Mouse (Mus musculus): ENCODE results near the gene Rfx8.

DNA sequence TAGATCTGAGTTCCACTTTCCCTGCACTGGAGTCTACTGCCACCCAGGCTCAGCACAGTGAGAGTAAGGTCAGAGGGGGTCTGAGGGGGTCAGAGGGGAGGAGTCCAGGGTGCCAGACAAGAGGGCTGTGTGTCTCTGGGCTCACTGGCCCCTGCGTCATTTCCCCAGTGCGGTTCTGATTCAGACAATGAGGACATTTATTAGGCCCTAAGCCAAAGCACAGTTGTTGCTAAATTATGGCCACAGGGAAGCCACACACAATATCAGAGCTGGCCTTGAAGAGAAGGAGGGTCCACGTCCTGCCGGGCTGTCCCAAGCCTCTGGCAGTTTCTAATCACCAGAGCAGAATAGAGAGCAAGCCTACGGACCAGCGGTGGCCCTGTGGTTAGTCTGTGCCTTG lies 22.3 kb downstream of the Rfx8 start:
- TF ChIP-seq MYC (IDR thresholded peaks at IDR 0.05; ENCODE audit: low read depth, low read length) (no peak), TCF12 (IDR thresholded peaks at IDR 0.05; ENCODE audit: low read depth, low read length) (no peak), CTCF (conservative IDR thresholded peaks at IDR 0.05 in 1 of 2, IDR thresholded peaks at IDR 0.05 in 1 of 2; ENCODE audit: low read depth in 2 of 2, low read length in 2 of 2) (no peak), POLR2A (IDR thresholded peaks at IDR 0.05; ENCODE audit: low read depth, low read length) (no peak), CHD2 (IDR thresholded peaks at IDR 0.05; ENCODE audit: low read length) (no peak), HCFC1 (IDR thresholded peaks at IDR 0.05; ENCODE audit: low read depth, low read length) (no peak), MAFK (IDR thresholded peaks at IDR 0.05; ENCODE audit: insufficient replicate concordance, low read length) (no peak), RAD21 (IDR thresholded peaks at IDR 0.05; ENCODE audit: low read depth, low read length) (no peak), POLR2AphosphoS2 (IDR thresholded peaks at IDR 0.05; ENCODE audit: low read depth, low read length) (no peak)
